Mouse (Mus musculus) kidney, postnatal 25 days (tissue): ENCODE data around the gene Mvp.

Experiments
- DNase-seq, 2 experiments: peaks; one replicate each; pipeline ENCODE4 v3.0.0; 2021; ENCODE audit warnings: mixed read lengths in 2 of 2

Gene Mvp

GRCm38 (mm10) chr7:127019306-127019960 is 5.0 kb upstream of the Mvp start:
- no peak for DNase-seq

DNA sequence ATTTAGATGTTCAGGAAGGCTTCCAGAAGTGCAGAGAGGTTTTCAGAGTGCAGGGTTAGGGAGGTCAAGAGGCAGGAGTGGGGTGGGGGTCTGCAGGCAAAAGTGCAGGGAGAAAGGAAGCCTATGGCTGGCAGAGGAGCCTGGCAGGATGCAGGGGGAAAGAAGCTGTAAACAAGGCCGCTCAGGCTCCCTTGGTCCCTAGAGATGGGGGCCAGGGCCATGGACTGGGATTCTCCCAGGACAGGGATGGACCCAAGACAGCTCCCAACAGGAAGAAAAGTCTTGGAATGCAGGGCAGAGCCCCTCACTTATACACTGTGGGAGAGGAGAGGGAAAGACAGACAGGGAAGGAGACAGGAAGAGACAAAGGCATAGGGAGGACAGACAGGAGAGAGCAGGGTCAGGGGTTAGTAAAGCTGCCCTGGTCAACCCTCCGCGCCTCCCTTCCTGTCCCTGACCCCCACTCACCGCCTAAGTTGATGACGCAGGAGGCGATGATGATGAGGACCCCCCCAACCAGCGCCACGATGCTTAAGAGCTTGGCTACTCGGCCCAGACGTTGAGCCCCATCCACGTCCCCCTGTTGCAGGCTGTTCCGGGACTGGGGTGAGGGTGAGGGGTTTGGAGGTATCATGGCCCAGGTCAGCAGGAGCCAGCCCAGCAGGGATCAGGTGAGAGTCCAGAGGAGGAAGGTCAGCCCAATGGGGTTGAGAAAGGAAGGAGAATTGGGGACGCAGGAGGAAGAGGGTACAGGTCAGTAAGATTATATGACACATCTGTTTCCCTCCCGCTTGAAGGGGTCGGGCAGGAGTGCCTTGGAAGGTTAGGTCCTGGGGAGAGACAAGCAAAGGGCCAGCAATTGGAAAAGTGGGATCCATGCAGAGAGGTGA is 4.2 kb upstream of the Mvp start:
- no peak for DNase-seq

- no peak for DNase-seq
These were observed 3.5 kb upstream of the Mvp start for GRCm38 (mm10) chr7:127017950-127018345.

- DNase-seq, result peak; percentile 99
These were observed 2.8 kb upstream of the Mvp start, which contains the start of gene Pagr1a for GRCm38 (mm10) chr7:127016971-127017949. TSS of gene Pagr1a (minus strand) at chr7:127017352.

DNA sequence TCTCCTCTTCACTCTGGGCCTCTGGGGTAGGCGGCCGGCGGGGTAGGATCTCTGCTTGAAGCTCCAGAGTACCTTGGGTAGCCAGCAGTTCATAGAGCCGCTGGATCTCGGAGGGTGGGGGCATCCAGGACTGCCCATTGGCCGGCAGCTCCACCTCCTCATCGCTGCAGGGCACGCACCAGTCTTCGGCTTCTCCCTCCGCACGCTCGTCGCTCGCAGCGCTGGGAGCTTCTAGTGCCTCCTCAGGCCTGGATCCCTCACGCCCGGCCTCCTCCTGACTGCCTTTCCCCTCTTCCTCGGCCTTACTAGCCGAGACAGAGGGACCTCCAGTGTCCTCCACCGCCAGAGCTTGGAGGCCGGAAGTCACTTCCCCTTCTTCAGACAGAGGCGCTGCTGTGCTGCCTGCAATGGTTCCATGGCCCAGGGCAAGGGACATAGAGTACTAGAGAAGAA is 2.1 kb upstream of the Mvp start:
- peak; percentile 67 to 83 for DNase-seq

GRCm38 (mm10) chr7:127016481-127016485 is 1.9 kb upstream of the Mvp start, which contains the start of gene Pagr1b:
TSS of gene Pagr1b (minus strand) at chr7:127016484.
- no peak for DNase-seq

- DNase-seq, result peak; percentile 68 to 87
These were observed 1.7 kb upstream of the Mvp start for GRCm38 (mm10) chr7:127016081-127016480.

DNA sequence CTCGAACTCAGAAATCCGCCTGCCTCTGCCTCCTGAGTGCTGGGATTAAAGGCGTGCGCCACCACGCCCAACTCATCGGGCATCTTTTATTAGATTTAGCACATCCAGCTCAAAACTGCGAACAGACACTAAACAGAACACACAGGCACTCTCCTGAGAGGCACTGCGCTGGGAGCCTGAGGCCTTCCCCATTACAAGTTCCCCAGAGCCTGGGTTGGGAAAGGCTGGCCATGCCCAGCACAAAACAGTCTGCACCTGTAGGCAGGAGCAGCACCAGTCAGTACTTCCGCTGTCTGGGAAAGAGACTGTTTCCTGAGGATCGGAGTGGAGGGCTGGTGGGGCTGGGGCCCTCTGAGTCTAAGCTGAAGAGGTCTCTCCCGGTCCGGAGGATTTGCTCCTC is 572 bp upstream of the Mvp start:
- no peak for DNase-seq

GRCm38 (mm10) chr7:127013385-127013784 is 1.0 kb downstream of the Mvp start:
- no peak for DNase-seq

DNA sequence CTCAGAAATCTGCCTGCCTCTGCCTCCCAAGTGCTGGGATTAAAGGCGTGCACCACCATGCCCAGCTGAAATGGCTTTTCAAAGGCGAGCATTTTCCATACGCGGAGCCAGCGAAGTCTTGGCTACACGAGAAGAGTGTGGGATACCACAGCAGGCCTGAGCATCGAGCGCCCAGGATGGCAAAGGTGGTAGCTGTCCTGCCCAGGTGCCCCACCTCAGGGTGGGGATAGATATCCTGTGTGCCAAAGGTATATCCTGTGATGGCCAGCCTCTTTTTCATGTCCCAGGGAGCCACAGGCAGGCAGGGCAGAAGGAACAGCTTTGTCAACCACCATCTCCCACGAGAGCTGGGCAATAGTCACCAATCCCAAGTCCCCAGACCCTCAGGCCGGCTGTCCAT is 1.6 kb downstream of the Mvp start:
- DNase-seq, result no peak

- no peak for DNase-seq
These were observed 2.0 kb downstream of the Mvp start for GRCm38 (mm10) chr7:127012374-127012773.

- DNase-seq, result no peak
These were observed 2.7 kb downstream of the Mvp start for GRCm38 (mm10) chr7:127011717-127012116.

- DNase-seq, result no peak
These were observed 3.4 kb downstream of the Mvp start for GRCm38 (mm10) chr7:127011051-127011450.

- no peak for DNase-seq
These were observed 4.9 kb downstream of the Mvp start for GRCm38 (mm10) chr7:127009307-127010085.

GRCm38 (mm10) chr7:127008239-127009019 is 6.0 kb downstream of the Mvp start:
- peak; percentile 38 to 75 for DNase-seq

DNA sequence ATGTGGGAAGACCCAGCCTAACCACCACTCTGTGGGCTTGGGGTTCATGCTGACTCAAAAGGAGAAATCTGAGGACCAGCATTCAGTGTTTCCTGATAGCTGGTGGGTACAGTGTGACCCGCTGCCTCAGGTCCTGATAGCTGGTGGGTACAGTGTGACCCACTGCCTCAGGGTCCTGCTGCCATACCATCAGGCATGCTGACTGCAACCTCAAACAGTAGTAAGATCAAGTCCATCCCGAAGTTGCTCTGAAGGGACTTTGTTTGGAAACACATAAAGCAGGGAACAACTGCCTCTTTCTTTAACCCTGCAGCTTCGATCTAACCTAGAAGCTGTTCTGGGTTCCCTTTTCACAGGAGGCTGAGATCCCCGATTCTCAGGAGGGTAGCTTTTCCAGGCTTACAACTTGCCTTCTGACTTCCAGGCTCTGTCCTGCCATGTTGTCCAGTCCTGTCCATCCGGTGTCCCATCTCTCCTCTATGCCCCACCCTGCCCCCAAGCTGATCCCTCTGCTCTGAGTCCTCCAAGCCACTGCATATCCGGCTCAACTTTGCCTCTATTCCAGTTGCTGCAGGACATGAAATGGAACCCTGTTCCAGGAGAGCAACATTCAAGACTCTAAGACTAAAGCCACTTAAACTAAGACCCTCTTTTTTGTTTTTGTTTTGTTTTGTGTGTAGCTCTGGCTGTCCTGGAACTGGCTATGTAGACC is 7.0 kb downstream of the Mvp start:
- no peak for DNase-seq

GRCm38 (mm10) chr7:127004122-127004875 is 10.1 kb downstream of the Mvp start:
- no peak for DNase-seq

- DNase-seq, result no peak
These were observed 10.8 kb downstream of the Mvp start for GRCm38 (mm10) chr7:127003620-127004019.

DNA sequence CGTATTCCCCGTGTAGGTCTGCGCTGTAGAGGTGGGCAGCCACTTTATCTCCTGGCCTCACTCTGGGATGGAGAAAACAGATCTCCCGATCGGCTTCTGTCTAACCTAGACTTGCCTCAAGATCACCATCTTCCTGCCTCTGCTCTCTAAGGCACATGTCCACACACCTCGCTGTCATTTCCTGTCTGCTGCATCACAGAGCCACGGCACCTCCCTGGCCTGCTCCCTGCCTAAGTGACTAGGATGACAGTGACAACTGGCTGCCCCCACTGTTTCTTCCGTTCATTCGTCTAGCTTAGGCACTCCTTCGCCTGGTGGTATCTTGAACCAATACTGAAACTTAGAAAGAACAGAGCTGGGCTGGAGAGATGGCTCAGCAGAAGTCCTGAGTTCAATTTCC is 14.9 kb downstream of the Mvp start:
- DNase-seq, result no peak

- peak in 1 of 2 experiments; percentile 34 for DNase-seq
These were observed 18.0 kb downstream of the Mvp start for GRCm38 (mm10) chr7:126996449-126996848.
